Mouse (Mus musculus): ENCODE measurements around the gene Fbp1. TPM values are rescaled to one million over a fixed set of nuclear protein-coding genes. Genes with fewer than 3 reads are reported as not detected.

The Fbp1 gene
- polyA plus RNA-seq, 1 experiment from 2014 or later: 529 TPM

- ATAC-seq: no peak
- no peaks in the 10 kb centered on the region for H3K36me3 ChIP-seq (ENCODE audit: control insufficient read depth, insufficient read depth)
- no peak overlapping the region for H3K27ac ChIP-seq (ENCODE audit: low read depth, low read length)
- H3K9ac ChIP-seq (ENCODE audit: low read depth, low read length): no peak overlapping the region
- 84% methylated on average over 9 of the region's 9 CpGs for WGBS
- H3K9me3 ChIP-seq (ENCODE audit: control insufficient read depth): no peaks in the 10 kb centered on the region
- H3K27me3 ChIP-seq (replicated peaks; ENCODE audit: control insufficient read depth, insufficient read depth, low read length): no peaks in the 10 kb centered on the region
- H3K4me1 ChIP-seq (replicated peaks; ENCODE audit: control insufficient read depth, insufficient read depth, low read length): no peaks in the 10 kb centered on the region
- TF ChIP-seq CTCF (IDR thresholded peaks at IDR 0.05; ENCODE audit: low read depth): no peak
- no peak overlapping the region for H3K4me2 ChIP-seq (replicated peaks; ENCODE audit: low read depth)
- H3K4me3 ChIP-seq (ENCODE audit: low read depth, low read length): no peak overlapping the region
Observed at GRCm38 (mm10) chr13:62881336-62881735, 6.7 kb downstream of the Fbp1 start.

GRCm38 (mm10) chr13:62879831-62880615 is 8.1 kb downstream of the Fbp1 start:
- no peak overlapping the region for H3K4me2 ChIP-seq (replicated peaks; ENCODE audit: low read depth)
- TF ChIP-seq CTCF (IDR thresholded peaks at IDR 0.05; ENCODE audit: low read depth): no peak
- 38% methylated on average over 8 of the region's 8 CpGs for WGBS
- peak overlapping the region; percentile 31; the same call in 1 of the 2 replicates for H3K27ac ChIP-seq (ENCODE audit: low read depth, low read length)
- H3K9ac ChIP-seq (ENCODE audit: low read depth, low read length): no peak overlapping the region
- no peaks in the 10 kb centered on the region for H3K27me3 ChIP-seq (replicated peaks; ENCODE audit: control insufficient read depth, insufficient read depth, low read length)
- H3K4me3 ChIP-seq (ENCODE audit: low read depth, low read length): no peak overlapping the region
- no peaks in the 10 kb centered on the region for H3K4me1 ChIP-seq (replicated peaks; ENCODE audit: control insufficient read depth, insufficient read depth, low read length)
- no peaks in the 10 kb centered on the region for H3K36me3 ChIP-seq (ENCODE audit: control insufficient read depth, insufficient read depth)
- no peaks in the 10 kb centered on the region for H3K9me3 ChIP-seq (ENCODE audit: control insufficient read depth)
- peak; percentile 64 for ATAC-seq

- H3K4me3 ChIP-seq (ENCODE audit: low read depth, low read length): no peak overlapping the region
- no peak overlapping the region for H3K4me2 ChIP-seq (replicated peaks; ENCODE audit: low read depth)
- no peak overlapping the region for H3K9ac ChIP-seq (ENCODE audit: low read depth, low read length)
- no peak for TF ChIP-seq CTCF (IDR thresholded peaks at IDR 0.05; ENCODE audit: low read depth)
- 60% methylated on average over 6 of the region's 6 CpGs for WGBS
- no peak overlapping the region for H3K27ac ChIP-seq (ENCODE audit: low read depth, low read length)
- no peaks in the 10 kb centered on the region for H3K4me1 ChIP-seq (replicated peaks; ENCODE audit: control insufficient read depth, insufficient read depth, low read length)
- H3K27me3 ChIP-seq (replicated peaks; ENCODE audit: control insufficient read depth, insufficient read depth, low read length): no peaks in the 10 kb centered on the region
- no peaks in the 10 kb centered on the region for H3K9me3 ChIP-seq (ENCODE audit: control insufficient read depth)
- ATAC-seq: no peak
- H3K36me3 ChIP-seq (ENCODE audit: control insufficient read depth, insufficient read depth): no peaks in the 10 kb centered on the region
Observed at GRCm38 (mm10) chr13:62879411-62879810, 8.7 kb downstream of the Fbp1 start.

GRCm38 (mm10) chr13:62877247-62877646 is 10.8 kb downstream of the Fbp1 start:
- Histone ChIP-seq H3K4me2 (replicated peaks; ENCODE audit: low read depth) (peak overlapping the region; percentile 38), H3K9ac (ENCODE audit: low read depth, low read length) (no peak overlapping the region), H3K27me3 (replicated peaks; ENCODE audit: control insufficient read depth, insufficient read depth, low read length) (no peaks in the 10 kb centered on the region), H3K9me3 (ENCODE audit: control insufficient read depth) (no peaks in the 10 kb centered on the region), H3K27ac (ENCODE audit: low read depth, low read length) (no peak overlapping the region), H3K4me1 (replicated peaks; ENCODE audit: control insufficient read depth, insufficient read depth, low read length) (no peaks in the 10 kb centered on the region), H3K36me3 (ENCODE audit: control insufficient read depth, insufficient read depth) (peaks cover 7% of the 10 kb centered on the region; the same call in 1 of the 2 replicates), H3K4me3 (ENCODE audit: low read depth, low read length) (no peak overlapping the region)
- peak; percentile 70 for ATAC-seq
- TF ChIP-seq CTCF (IDR thresholded peaks at IDR 0.05; ENCODE audit: low read depth): no peak
- 3% methylated on average over 5 of the region's 5 CpGs for WGBS

GRCm38 (mm10) chr13:62876111-62876510 is 12.0 kb downstream of the Fbp1 start:
- Histone ChIP-seq H3K36me3 (ENCODE audit: control insufficient read depth, insufficient read depth) (peaks cover 8% of the 10 kb centered on the region; the same call in 1 of the 2 replicates), H3K4me3 (ENCODE audit: low read depth, low read length) (no peak overlapping the region), H3K27me3 (replicated peaks; ENCODE audit: control insufficient read depth, insufficient read depth, low read length) (no peaks in the 10 kb centered on the region), H3K9me3 (ENCODE audit: control insufficient read depth) (no peaks in the 10 kb centered on the region), H3K4me1 (replicated peaks; ENCODE audit: control insufficient read depth, insufficient read depth, low read length) (no peaks in the 10 kb centered on the region), H3K27ac (ENCODE audit: low read depth, low read length) (no peak overlapping the region), H3K9ac (ENCODE audit: low read depth, low read length) (no peak overlapping the region), H3K4me2 (replicated peaks; ENCODE audit: low read depth) (no peak overlapping the region)
- WGBS: 79% methylated on average over 1 of the region's 1 CpGs
- ATAC-seq: no peak
- TF ChIP-seq CTCF (IDR thresholded peaks at IDR 0.05; ENCODE audit: low read depth): no peak

GRCm38 (mm10) chr13:62872252-62872651 is 15.8 kb downstream of the Fbp1 start:
- no peak overlapping the region for H3K4me3 ChIP-seq (ENCODE audit: low read depth, low read length)
- no peak overlapping the region for H3K4me2 ChIP-seq (replicated peaks; ENCODE audit: low read depth)
- no peak for ATAC-seq
- no peaks in the 10 kb centered on the region for H3K4me1 ChIP-seq (replicated peaks; ENCODE audit: control insufficient read depth, insufficient read depth, low read length)
- no peaks in the 10 kb centered on the region for H3K9me3 ChIP-seq (ENCODE audit: control insufficient read depth)
- no peak overlapping the region for H3K9ac ChIP-seq (ENCODE audit: low read depth, low read length)
- H3K27ac ChIP-seq (ENCODE audit: low read depth, low read length): no peak overlapping the region
- 61% methylated on average over 3 of the region's 3 CpGs for WGBS
- H3K27me3 ChIP-seq (replicated peaks; ENCODE audit: control insufficient read depth, insufficient read depth, low read length): no peaks in the 10 kb centered on the region
- no peak for TF ChIP-seq CTCF (IDR thresholded peaks at IDR 0.05; ENCODE audit: low read depth)
- peaks cover 8% of the 10 kb centered on the region; the same call in 1 of the 2 replicates for H3K36me3 ChIP-seq (ENCODE audit: control insufficient read depth, insufficient read depth)

Data from intestine, postnatal 0 days (tissue).